Mouse (Mus musculus) midbrain, embryonic 10.5 days (tissue): ENCODE measurements at regions not wholly inside any gene's neighbourhood (a gene's known extent, or its start where the extent isn't known, plus 50 kb on each side); places are given as distances from the start of the nearest gene placed in this dataset.

ENCODE experiments used
- DNase-seq: peaks from one replicate; pipeline ENCODE4 v3.0.0-alpha.2; 2017; ENCODE audit warnings: low spot score
- H3K27ac ChIP-seq: fragments of 300-500 bp; sonication (generic); replicated peaks from 2 replicates; pipeline ENCODE4 v1.5.1; 2016; ENCODE audit warnings: mild to moderate bottlenecking
- H3K27me3 ChIP-seq: fragments of 300-500 bp; sonication (generic); 2 replicates; pipeline ENCODE4 v1.6.1; 2016; ENCODE audit warnings: low read depth, mild to moderate bottlenecking; ENCODE audit not compliant: poor library complexity, severe bottlenecking
- H3K36me3 ChIP-seq: fragments of 300-500 bp; sonication (generic); 2 replicates; pipeline ENCODE4 v1.6.1; 2016; ENCODE audit warnings: mild to moderate bottlenecking, moderate library complexity
- H3K4me1 ChIP-seq: fragments of 300-500 bp; sonication (generic); 2 replicates; pipeline ENCODE4 v1.6.1; 2016
- H3K4me3 ChIP-seq: fragments of 300-500 bp; sonication (generic); 2 replicates; pipeline ENCODE4 v1.5.1; 2016; ENCODE audit warnings: mild to moderate bottlenecking, moderate library complexity
- H3K9me3 ChIP-seq: fragments of 300-500 bp; sonication (generic); replicated peaks from 2 replicates; pipeline ENCODE4 v1.6.1; 2016; ENCODE audit warnings: mild to moderate bottlenecking
- WGBS: fragments of 180-500 bp; shearing (Covaris S2); methylation state at CpG from one replicate; pipeline ENCODE4 v1.1.7; 2016; 5-methylcytosine and 5-hydroxymethylcytosine counted together

DNA sequence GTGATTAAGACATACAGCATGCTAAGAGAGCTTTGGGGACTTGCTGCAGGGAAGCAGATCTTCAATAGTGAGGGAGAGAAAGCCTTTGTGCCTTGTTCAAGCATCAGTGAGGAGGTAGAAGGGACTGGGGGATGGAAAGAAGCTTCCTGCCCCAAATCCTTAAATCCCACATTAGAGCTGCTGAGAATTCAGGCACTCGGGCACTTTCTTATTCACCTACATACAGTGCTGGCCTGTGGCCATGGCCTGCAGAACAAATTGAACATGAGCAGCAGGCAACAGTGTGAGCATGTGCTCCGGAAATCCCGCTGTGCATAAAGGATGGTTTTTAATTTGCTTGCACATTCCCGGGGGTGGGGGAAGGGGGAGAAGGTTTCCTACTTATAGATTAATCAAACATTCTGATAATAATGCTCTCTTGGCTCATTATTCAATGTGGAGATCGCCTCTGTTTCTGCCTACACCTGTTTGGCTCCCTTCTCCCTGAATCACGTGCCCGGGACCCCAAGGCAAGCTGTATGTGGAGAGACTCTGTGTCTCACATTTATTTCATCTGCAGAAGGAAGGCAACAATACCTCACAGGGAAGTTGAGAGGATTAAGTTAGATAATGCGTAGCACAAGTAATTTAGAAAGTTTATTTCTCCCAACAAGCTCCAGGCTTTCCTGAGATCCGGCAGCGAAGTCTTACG is 60.3 kb upstream of the Vamp9 start:
- no peak for DNase-seq
- 85% methylated on average over 11 of the region's 11 CpGs for WGBS
- Histone ChIP-seq H3K36me3 (no peaks in the 10 kb centered on the region), H3K4me3 (no peak overlapping the region), H3K27ac (no peak overlapping the region), H3K27me3 (no peaks in the 10 kb centered on the region), H3K4me1 (peaks cover 11% of the 10 kb centered on the region), H3K9me3 (no peaks in the 10 kb centered on the region)

DNA sequence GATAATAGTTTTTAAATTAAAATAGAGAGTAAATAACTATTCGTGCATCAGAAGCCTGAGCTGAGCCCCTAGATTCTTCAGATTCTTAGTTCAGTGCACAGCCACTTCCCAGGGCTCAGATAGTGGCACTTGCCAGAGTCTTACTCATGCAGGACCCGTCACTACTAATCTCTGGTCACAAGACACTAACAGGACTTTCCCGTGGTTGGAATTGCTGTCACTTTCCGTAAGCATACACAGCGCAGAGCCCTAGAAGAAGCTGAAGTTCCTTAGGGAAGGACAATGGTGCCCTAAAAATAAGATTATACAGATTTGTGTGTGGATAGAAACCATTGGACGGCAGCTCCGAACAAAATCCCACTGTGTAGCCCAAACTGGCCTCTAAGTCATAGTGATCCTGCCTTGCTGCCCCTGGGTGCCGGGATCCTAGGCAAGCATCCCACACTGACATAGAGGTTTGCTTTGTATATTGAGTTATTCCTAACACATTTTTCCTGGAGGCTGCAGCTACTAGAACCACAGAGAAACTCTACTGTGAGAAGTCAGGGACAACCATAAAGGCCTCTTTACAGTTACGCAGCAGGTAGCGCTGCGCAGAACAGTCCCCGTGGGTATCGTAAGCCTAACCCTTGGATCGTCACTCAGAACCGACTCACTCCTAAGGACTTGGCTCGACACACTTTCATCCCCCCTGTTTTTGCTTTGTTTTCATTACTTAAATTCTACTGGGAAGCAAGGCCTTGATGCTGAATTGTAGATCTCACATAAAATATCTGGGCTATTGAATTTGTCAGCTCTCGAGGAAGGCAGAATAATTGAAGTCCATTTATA is 57.7 kb upstream of the Vamp9 start:
- H3K27ac ChIP-seq = no peak overlapping the region
- no peak overlapping the region for H3K4me3 ChIP-seq
- no peaks in the 10 kb centered on the region for H3K9me3 ChIP-seq
- H3K27me3 ChIP-seq = no peaks in the 10 kb centered on the region
- 88% methylated on average over 17 of the region's 17 CpGs for WGBS
- H3K4me1 ChIP-seq = peaks cover 6% of the 10 kb centered on the region
- H3K36me3 ChIP-seq = no peaks in the 10 kb centered on the region
- DNase-seq = no peak

DNA sequence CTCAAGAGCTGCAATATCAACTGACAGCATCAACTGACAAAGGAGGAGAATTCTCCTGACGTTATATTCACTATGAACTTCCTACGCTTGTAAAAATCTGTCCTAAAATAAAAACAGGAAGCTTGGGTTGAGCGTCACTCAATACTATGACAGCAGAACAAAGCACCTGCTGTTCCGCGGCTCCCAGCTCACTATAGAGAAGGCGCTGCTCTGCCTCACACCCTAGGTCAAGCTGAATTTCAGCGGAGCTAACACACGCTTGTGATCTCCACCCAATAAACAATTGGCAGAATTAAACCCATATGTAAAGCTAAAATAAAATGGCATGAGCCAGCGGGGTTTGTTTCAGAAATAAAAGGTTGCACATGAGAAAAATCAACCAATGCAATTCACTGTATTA is 57.1 kb upstream of the Vamp9 start:
- H3K36me3 ChIP-seq = no peaks in the 10 kb centered on the region
- peaks cover 4% of the 10 kb centered on the region; the same call in 1 of the 2 replicates for H3K27me3 ChIP-seq
- no peak for DNase-seq
- 82% methylated on average over 9 of the region's 9 CpGs for WGBS
- peaks cover 6% of the 10 kb centered on the region for H3K4me1 ChIP-seq
- H3K27ac ChIP-seq = no peak overlapping the region
- no peak overlapping the region for H3K4me3 ChIP-seq
- no peaks in the 10 kb centered on the region for H3K9me3 ChIP-seq

GRCm38 (mm10) chr5:99852316-99852715 is 53.7 kb upstream of the Vamp9 start:
- peaks cover 12% of the 10 kb centered on the region for H3K27me3 ChIP-seq
- H3K36me3 ChIP-seq = no peaks in the 10 kb centered on the region
- no peak for DNase-seq
- 85% methylated on average over 4 of the region's 4 CpGs for WGBS
- H3K27ac ChIP-seq = no peak overlapping the region
- no peak overlapping the region for H3K4me3 ChIP-seq
- H3K4me1 ChIP-seq = peaks cover 8% of the 10 kb centered on the region
- no peaks in the 10 kb centered on the region for H3K9me3 ChIP-seq
